Mouse (Mus musculus) C2C12 (cell line): Measurements from ENCODE around the gene Fars2. TPM values are rescaled to one million over a fixed set of nuclear protein-coding genes. Genes with fewer than 3 reads are reported as not detected.

ENCODE experiments used
- H3K27me3 ChIP-seq: one replicate; pipeline ENCODE4 v1.6.1; 2011; ENCODE audit not compliant: control insufficient read depth, insufficient read depth, insufficient read length
- H3K36me3 ChIP-seq: one replicate; pipeline ENCODE4 v1.6.1; 2011; ENCODE audit not compliant: control insufficient read depth, insufficient read depth
- H3K4me3 ChIP-seq: one replicate; pipeline ENCODE4 v1.5.1; 2011; ENCODE audit warnings: mild to moderate bottlenecking, control low read depth; ENCODE audit not compliant: poor library complexity, insufficient read depth, severe bottlenecking
- H3K79me2 ChIP-seq: one replicate; pipeline ENCODE4 v1.6.1; 2011; ENCODE audit not compliant: control insufficient read depth, insufficient read depth
- H3K79me3 ChIP-seq: one replicate; pipeline ENCODE4 v1.6.1; 2011; ENCODE audit warnings: low read depth, control low read depth
- H3ac ChIP-seq: one replicate; pipeline ENCODE3; 2011; ENCODE audit warnings: low read depth; ENCODE audit not compliant: control insufficient read depth, insufficient read length
- CEBPB ChIP-seq: IDR thresholded peaks from one replicate; pipeline ENCODE4 v1.6.1; 2011; ENCODE audit warnings: low read depth, mild to moderate bottlenecking, control low read depth, moderate library complexity
- CTCF ChIP-seq: IDR thresholded peaks from one replicate; pipeline ENCODE4 v1.5.1; 2011; ENCODE audit not compliant: control insufficient read depth, insufficient read depth, insufficient read length
- FOSL1 ChIP-seq: IDR thresholded peaks from one replicate; pipeline ENCODE4 v1.8.0; 2011; ENCODE audit warnings: mild to moderate bottlenecking, low read length; ENCODE audit not compliant: poor library complexity, insufficient read depth, severe bottlenecking
- MAX ChIP-seq: IDR thresholded peaks from one replicate; pipeline ENCODE4 v1.6.1; 2011; ENCODE audit warnings: mild to moderate bottlenecking, control low read depth
- MYOD1 ChIP-seq: IDR thresholded peaks from one replicate; pipeline ENCODE4 v1.6.1; 2011; ENCODE audit warnings: low read depth; ENCODE audit not compliant: control insufficient read depth, insufficient read length
- MYOG ChIP-seq: IDR thresholded peaks from one replicate; pipeline ENCODE4 v1.6.1; 2011; ENCODE audit not compliant: control insufficient read depth, insufficient read length; ENCODE audit errors: extremely low read depth
- USF1 ChIP-seq: IDR thresholded peaks from one replicate; pipeline ENCODE4 v1.6.1; 2011; ENCODE audit warnings: low read depth, mild to moderate bottlenecking, control low read depth, moderate library complexity
- polyA plus RNA-seq: library from polyadenylated mRNA; unstranded; fragments of >200 nt; fragmentation: generic; extraction: Trizol; gene quantifications from one replicate; pipeline ENCODE4 v1.2.1, GENCODE M21; 2012; ENCODE audit warnings: missing spikeins

The Fars2 gene
- polyA plus RNA-seq, 1 experiment: 25.9 TPM

GRCm38 (mm10) chr13:36129360-36130054 lies 12.3 kb downstream of the Fars2 start:
- no peaks in the 10 kb centered on the region for H3K36me3 ChIP-seq
- peaks cover 4% of the 10 kb centered on the region for H3K79me2 ChIP-seq
- H3K79me3 ChIP-seq: peaks cover 1% of the 10 kb centered on the region
- H3ac ChIP-seq: no peak overlapping the region
- H3K4me3 ChIP-seq: no peak overlapping the region
- no peaks in the 10 kb centered on the region for H3K27me3 ChIP-seq
- TF ChIP-seq MYOD1 (no peak), USF1 (no peak), MAX (no peak)

- Histone ChIP-seq H3K79me3 (peaks cover 1% of the 10 kb centered on the region), H3ac (no peak overlapping the region)
- no peak for TF ChIP-seq USF1
- no peak for TF ChIP-seq MYOD1
These were observed 14.2 kb downstream of the Fars2 start for GRCm38 (mm10) chr13:36131401-36131800.

GRCm38 (mm10) chr13:36131992-36132649 lies 14.9 kb downstream of the Fars2 start:
- no peaks in the 10 kb centered on the region for H3K79me2 ChIP-seq
- H3K79me3 ChIP-seq: no peaks in the 10 kb centered on the region
- no peak overlapping the region for H3K4me3 ChIP-seq
- H3K27me3 ChIP-seq: no peaks in the 10 kb centered on the region
- no peak overlapping the region for H3ac ChIP-seq
- H3K36me3 ChIP-seq: no peaks in the 10 kb centered on the region
- TF ChIP-seq MYOD1: no peak
- TF ChIP-seq MAX: no peak
- no peak for TF ChIP-seq USF1
- TF ChIP-seq MYOG: no peak
- no peak for TF ChIP-seq CEBPB
- TF ChIP-seq CTCF: no peak
- no peak for TF ChIP-seq FOSL1

More at GRCm38 (mm10) chr13:36131401-36131800, 14.2 kb downstream of the Fars2 start:
- H3K4me3 ChIP-seq: no peak overlapping the region
- no peaks in the 10 kb centered on the region for H3K79me2 ChIP-seq
- H3K36me3 ChIP-seq: no peaks in the 10 kb centered on the region
- no peaks in the 10 kb centered on the region for H3K27me3 ChIP-seq

GRCm38 (mm10) chr13:36139703-36140102 lies 22.5 kb downstream of the Fars2 start:
- Histone ChIP-seq H3K27me3 (no peaks in the 10 kb centered on the region), H3K36me3 (no peaks in the 10 kb centered on the region), H3K4me3 (no peak overlapping the region), H3K79me2 (no peaks in the 10 kb centered on the region), H3ac (no peak overlapping the region), H3K79me3 (peaks cover 3% of the 10 kb centered on the region)
- TF ChIP-seq MYOD1 (no peak), USF1 (no peak), MAX (no peak), MYOG (no peak), CEBPB (no peak), FOSL1 (no peak), CTCF (no peak)

GRCm38 (mm10) chr13:36140247-36141016 lies 23.2 kb downstream of the Fars2 start:
- H3K79me2 ChIP-seq: no peaks in the 10 kb centered on the region
- H3K79me3 ChIP-seq: peaks cover 3% of the 10 kb centered on the region
- no peak overlapping the region for H3ac ChIP-seq
- H3K4me3 ChIP-seq: no peak overlapping the region
- H3K36me3 ChIP-seq: no peaks in the 10 kb centered on the region
- TF ChIP-seq FOSL1: no peak
- no peak for TF ChIP-seq CTCF
- no peak for TF ChIP-seq MYOG
- TF ChIP-seq MYOD1: no peak
- TF ChIP-seq USF1: no peak
- no peak for TF ChIP-seq MAX
- no peak for TF ChIP-seq CEBPB
- no peaks in the 10 kb centered on the region for H3K27me3 ChIP-seq

GRCm38 (mm10) chr13:36145601-36146000 lies 28.4 kb downstream of the Fars2 start:
- H3K4me3 ChIP-seq: no peak overlapping the region
- no peak overlapping the region for H3ac ChIP-seq
- no peak for TF ChIP-seq USF1
- no peak for TF ChIP-seq MYOD1
- TF ChIP-seq FOSL1: no peak
- TF ChIP-seq CEBPB: no peak
- no peak for TF ChIP-seq CTCF
- TF ChIP-seq MAX: no peak
- no peak for TF ChIP-seq MYOG
- peaks cover 8% of the 10 kb centered on the region for H3K79me2 ChIP-seq
- H3K36me3 ChIP-seq: no peaks in the 10 kb centered on the region
- H3K79me3 ChIP-seq: peaks cover 1% of the 10 kb centered on the region
- no peaks in the 10 kb centered on the region for H3K27me3 ChIP-seq
